Mouse (Mus musculus) liver, embryonic 15.5 days (tissue): ENCODE data around the gene Gm20388. TPM values are rescaled to one million over a fixed set of nuclear protein-coding genes. Genes with fewer than 3 reads are reported as not detected.
A peak's percentile ranks its signal among the peaks of the same experiment; 100 is the strongest.

ENCODE experiments used
- ATAC-seq: fragments of 200-750 bp; cut with Nextera tagmentation; 2 replicates; pipeline ENCODE4 v1.8.0; 2017; ENCODE audit warnings: moderate number of reproducible peaks, mild to moderate bottlenecking, moderate library complexity; ENCODE audit not compliant: insufficient read depth
- H3K27ac ChIP-seq: fragments of 300-500 bp; sonication (generic); replicated peaks from 2 replicates; pipeline ENCODE4 v1.5.1; 2015; ENCODE audit warnings: mild to moderate bottlenecking, inconsistent platforms
- H3K27me3 ChIP-seq: fragments of 300-500 bp; sonication (generic); 2 replicates; pipeline ENCODE4 v1.6.1; 2015; ENCODE audit warnings: mild to moderate bottlenecking, inconsistent platforms
- H3K36me3 ChIP-seq: fragments of 300-500 bp; sonication (generic); replicated peaks from 2 replicates; pipeline ENCODE4 v1.6.1; 2015; ENCODE audit warnings: moderate library complexity, mild to moderate bottlenecking, inconsistent platforms
- H3K4me1 ChIP-seq: fragments of 300-500 bp; sonication (generic); replicated peaks from 2 replicates; pipeline ENCODE4 v1.6.1; 2015; ENCODE audit warnings: inconsistent platforms
- H3K4me2 ChIP-seq: fragments of 300-500 bp; sonication (generic); 2 replicates; pipeline ENCODE4 v1.6.1; 2015; ENCODE audit warnings: moderate library complexity, mild to moderate bottlenecking, inconsistent platforms
- H3K4me3 ChIP-seq: fragments of 300-500 bp; sonication (generic); replicated peaks from 2 replicates; pipeline ENCODE4 v1.5.1; 2015; ENCODE audit warnings: mild to moderate bottlenecking, inconsistent platforms
- H3K9ac ChIP-seq: fragments of 300-500 bp; sonication (generic); 2 replicates; pipeline ENCODE4 v1.6.1; 2015; ENCODE audit warnings: moderate library complexity, mild to moderate bottlenecking, inconsistent platforms
- H3K9me3 ChIP-seq: fragments of 300-500 bp; sonication (generic); replicated peaks from 2 replicates; pipeline ENCODE4 v1.6.1; 2016; ENCODE audit warnings: inconsistent platforms
- WGBS: fragments of 180-500 bp; shearing (Covaris S2); methylation state at CpG from one replicate; pipeline ENCODE4 v1.1.7; 2015; ENCODE audit warnings: mixed read lengths; ENCODE audit not compliant: insufficient replicate concordance; 5-methylcytosine and 5-hydroxymethylcytosine counted together
- polyA plus RNA-seq: library from polyadenylated mRNA; unstranded; fragments of >200 nt; fragmentation: Nextera tagmentation; extraction: Ambion mirVana; gene quantifications from 2 replicates; pipeline ENCODE4 v1.2.1, GENCODE M21; 2015

The Gm20388 gene
- polyA plus RNA-seq, 1 experiment from 2014 or later: not detected

DNA sequence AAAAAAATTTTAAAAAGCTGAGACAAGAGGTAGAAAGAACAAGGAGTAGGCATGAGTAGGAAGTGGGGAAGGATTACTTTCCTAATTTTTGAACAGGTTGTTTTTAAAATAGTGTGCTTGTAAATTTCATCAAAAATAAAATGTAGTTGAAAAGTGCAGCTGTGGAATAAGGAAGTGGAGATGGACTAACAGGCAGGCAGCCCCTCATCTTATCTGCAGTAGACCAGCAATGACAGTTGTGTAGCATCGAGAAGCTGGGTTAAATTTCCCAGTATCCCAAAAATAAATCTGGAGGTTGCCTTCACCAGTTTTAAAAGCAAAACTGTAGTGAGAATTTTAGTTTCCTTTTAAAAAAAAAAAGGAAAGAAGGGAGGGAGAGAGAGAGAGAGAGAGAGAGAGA, 3943.6 kb downstream of the Gm20388 start:
- no peak overlapping the region for H3K4me3 ChIP-seq
- no peaks in the 10 kb centered on the region for H3K9me3 ChIP-seq
- H3K27me3 ChIP-seq: no peaks in the 10 kb centered on the region
- H3K9ac ChIP-seq: no peak overlapping the region
- WGBS: 24% methylated on average over 1 of the region's 1 CpGs
- H3K4me2 ChIP-seq: no peak overlapping the region
- ATAC-seq: no peak
- H3K36me3 ChIP-seq: no peaks in the 10 kb centered on the region
- H3K4me1 ChIP-seq: peaks cover 23% of the 10 kb centered on the region
- no peak overlapping the region for H3K27ac ChIP-seq

DNA sequence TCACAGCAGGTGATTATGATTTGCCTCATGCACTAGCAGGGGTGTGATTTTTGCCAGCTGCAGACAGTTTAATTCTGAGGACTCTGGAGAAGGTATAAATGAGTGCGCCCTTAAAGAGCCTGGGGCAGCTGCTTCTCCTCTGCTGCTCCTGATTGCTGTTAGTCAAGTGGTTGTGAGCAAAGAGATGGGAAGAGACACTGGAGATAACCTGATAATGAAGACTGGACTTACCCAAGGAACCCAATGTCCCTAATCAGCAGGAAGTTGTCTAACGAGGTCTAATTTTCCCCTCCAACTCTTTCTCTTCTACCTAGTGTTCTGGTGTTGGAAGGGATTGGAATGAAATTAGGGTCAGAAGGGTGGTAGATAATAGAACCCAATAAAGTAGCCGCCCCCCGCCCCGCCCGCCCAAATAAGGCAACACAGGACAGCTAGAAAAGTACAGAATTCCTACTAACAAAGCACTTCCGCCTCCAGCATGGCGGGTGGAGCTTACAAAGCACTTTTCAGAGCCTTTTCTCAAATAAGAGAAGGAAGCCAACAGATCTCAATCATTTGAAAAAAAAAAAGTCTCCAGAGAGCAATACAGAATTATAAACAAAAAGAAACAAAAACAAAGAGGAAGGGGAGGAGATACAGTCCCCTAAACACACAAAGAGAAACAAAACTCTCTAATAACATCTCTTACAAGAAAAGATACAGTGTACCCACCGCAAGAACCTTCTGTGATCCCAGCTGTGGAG, 3944.3 kb downstream of the Gm20388 start:
- peaks cover 28% of the 10 kb centered on the region for H3K4me1 ChIP-seq
- ATAC-seq: no peak
- peaks cover 3% of the 10 kb centered on the region for H3K27me3 ChIP-seq
- H3K27ac ChIP-seq: no peak overlapping the region
- no peaks in the 10 kb centered on the region for H3K9me3 ChIP-seq
- no peak overlapping the region for H3K4me3 ChIP-seq
- WGBS: 70% methylated on average over 9 of the region's 9 CpGs
- H3K9ac ChIP-seq: no peak overlapping the region
- H3K4me2 ChIP-seq: no peak overlapping the region
- no peaks in the 10 kb centered on the region for H3K36me3 ChIP-seq

DNA sequence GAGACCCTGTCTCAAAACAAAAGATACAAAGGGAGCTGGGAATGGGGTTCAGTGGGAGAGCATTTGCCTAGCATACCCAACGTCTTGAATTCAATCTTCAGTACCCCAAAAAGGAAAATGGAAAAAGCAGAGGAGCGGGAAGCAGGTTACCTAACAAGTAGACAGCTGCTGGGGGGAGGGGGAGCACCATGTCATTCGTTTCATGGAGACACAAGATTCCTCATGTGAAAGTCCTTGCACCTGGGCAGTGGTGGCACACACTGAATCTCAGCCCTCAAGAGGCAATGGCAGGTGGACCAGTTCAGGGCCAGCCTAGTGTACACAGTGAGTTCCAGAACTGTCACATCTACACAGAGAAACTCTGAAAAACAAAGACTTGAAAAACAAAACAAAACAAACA, 3946.7 kb downstream of the Gm20388 start:
- H3K9me3 ChIP-seq: no peaks in the 10 kb centered on the region
- H3K27me3 ChIP-seq: peaks cover 26% of the 10 kb centered on the region
- peak overlapping the region; percentile 84 for H3K4me3 ChIP-seq
- no peak overlapping the region for H3K9ac ChIP-seq
- 70% methylated on average over 3 of the region's 3 CpGs for WGBS
- no peak for ATAC-seq
- H3K4me2 ChIP-seq: peak overlapping the region; percentile 91
- peaks cover 32% of the 10 kb centered on the region for H3K4me1 ChIP-seq
- no peaks in the 10 kb centered on the region for H3K36me3 ChIP-seq
- no peak overlapping the region for H3K27ac ChIP-seq

DNA sequence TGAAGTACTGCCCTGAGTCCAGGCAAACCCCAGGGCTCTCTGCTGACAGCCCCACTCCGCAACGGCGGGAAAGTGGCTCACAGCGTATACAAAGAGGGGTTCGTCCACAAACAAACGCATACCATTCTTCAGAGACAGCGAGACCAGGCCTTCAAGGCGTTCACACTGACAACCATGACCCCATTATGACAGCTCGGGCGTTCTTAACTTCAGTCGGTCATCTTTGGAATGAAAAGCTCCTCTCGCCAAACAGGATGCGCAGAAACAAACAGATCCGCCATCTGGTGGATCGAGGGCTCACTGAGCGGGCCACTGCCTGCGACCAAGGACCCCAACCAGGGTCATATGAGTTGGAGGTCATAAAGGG, 3947.9 kb downstream of the Gm20388 start:
- H3K27ac ChIP-seq: peak overlapping the region; percentile 91
- no peaks in the 10 kb centered on the region for H3K36me3 ChIP-seq
- WGBS: 1% methylated on average over 17 of the region's 17 CpGs

DNA sequence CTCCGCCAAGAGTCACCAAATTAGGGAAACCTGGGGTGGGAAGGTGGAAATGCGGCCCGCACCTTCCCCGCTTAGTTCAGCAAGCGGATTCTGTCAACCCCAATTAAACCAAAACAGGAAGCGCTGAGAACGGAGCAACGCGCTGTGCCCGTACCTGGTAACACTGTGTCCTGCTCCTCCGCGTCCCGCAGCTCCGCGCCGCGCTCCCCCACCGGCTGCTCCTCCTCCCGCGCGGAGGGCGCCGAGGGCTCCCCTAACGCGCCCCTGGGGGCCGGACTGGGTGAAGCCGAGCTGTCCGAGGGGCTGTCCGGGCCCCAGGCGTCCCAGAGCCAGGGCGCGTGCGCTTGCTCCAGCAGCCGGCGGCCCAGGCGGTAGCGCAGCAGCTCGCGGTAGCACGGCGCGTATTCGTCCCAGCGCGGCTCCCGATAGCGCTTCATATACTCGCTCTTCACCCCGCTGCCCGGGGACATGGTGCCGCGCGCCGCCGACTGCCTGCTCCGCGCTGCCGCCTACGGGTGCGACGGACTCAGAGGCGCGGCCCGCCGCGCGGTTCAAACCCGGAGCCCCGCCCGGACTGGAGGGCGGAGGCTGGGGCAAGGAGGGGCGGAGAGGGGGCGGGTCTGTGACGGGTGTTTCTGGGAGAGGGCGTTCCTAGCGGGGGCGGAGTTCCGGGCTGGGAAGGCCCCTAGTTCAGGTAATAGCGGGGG, 3948.5 kb downstream of the Gm20388 start:
- peak overlapping the region; percentile 91 for H3K4me2 ChIP-seq
- peaks cover 42% of the 10 kb centered on the region for H3K27me3 ChIP-seq
- H3K9me3 ChIP-seq: no peaks in the 10 kb centered on the region
- peaks cover 32% of the 10 kb centered on the region for H3K4me1 ChIP-seq
- H3K4me3 ChIP-seq: peak overlapping the region; percentile 84
- H3K27ac ChIP-seq: peak overlapping the region; percentile 91
- peak; percentile 97 for ATAC-seq
- WGBS: under 1% methylated on average over 79 of the region's 79 CpGs
- H3K36me3 ChIP-seq: no peaks in the 10 kb centered on the region
- peak overlapping the region; percentile 92 for H3K9ac ChIP-seq

More for the DNA sequence above, 3947.9 kb downstream of the Gm20388 start:
- Histone ChIP-seq H3K9ac (peak overlapping the region; percentile 92), H3K4me3 (peak overlapping the region; percentile 84), H3K27me3 (peaks cover 38% of the 10 kb centered on the region), H3K4me2 (peak overlapping the region; percentile 91), H3K4me1 (peaks cover 32% of the 10 kb centered on the region), H3K9me3 (no peaks in the 10 kb centered on the region)
- ATAC-seq: peak; percentile 5

DNA sequence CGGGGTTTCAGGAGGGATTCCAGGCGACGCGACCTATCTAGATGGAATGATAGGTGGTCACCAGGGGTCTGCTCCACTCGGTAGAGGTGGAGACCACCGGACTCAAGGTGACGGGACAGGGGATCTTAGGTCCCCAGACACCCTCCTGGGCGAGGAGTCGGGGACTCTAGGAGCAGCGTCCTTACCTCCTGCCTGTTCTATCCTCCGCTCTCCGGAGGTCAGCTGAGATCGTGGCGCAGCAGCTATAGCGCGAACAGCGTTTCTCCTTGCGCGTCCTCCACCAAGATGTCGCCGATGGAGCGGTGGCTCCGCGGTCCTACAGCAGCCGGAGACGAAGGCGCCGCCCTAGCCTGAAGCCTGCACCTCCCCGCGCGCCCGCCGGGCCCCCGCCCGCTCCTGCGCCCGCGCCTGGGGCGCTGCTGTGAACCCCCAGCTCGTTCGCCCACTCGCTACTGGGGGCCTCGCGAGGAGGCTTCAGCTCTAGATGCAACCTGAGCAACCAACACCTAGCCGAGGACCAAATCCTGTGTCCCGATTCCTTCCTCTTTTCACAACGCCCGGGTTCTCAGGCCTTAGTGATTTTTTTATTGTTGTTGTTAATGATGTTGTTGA, 3949.1 kb downstream of the Gm20388 start, which contains the start of gene Ccsap:
TSS of gene Ccsap (minus strand) at position 562 of the 612 bp plus-strand sequence.
- ATAC-seq: peak; percentile 65
- 1% methylated on average over 48 of the region's 48 CpGs for WGBS
- H3K4me2 ChIP-seq: peak within 1 kb of the TSS; percentile 91
- peak within 1 kb of the TSS; percentile 91 for H3K27ac ChIP-seq
- peak within 1 kb of the TSS; percentile 84 for H3K4me3 ChIP-seq
- no peaks in the 10 kb centered on the region for H3K36me3 ChIP-seq
- no peaks in the 10 kb centered on the region for H3K9me3 ChIP-seq
- H3K4me1 ChIP-seq: peaks cover 29% of the 10 kb centered on the region
- peak within 1 kb of the TSS; percentile 92 for H3K9ac ChIP-seq
- peaks cover 48% of the 10 kb centered on the region for H3K27me3 ChIP-seq

DNA sequence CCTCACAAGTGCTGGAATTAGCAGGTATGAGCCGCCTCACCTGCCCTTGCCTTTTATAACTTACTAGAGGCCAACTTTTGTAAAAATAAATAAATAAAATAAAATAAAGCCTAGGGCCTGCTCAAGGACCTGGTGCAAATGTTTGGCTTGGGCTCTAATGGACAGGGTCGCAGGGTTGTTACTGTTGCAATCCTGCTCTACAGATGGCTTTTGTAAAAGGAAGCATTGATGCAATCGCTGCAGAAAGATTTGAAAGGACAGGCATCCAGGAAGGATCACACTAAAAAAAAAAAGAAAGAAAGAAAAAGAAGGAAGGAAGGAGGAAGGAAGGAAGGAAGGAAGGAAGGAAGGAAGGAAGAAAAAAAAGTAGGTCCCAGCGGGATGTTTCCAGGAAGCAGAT, 3949.7 kb downstream of the Gm20388 start:
- Histone ChIP-seq H3K27me3 (peaks cover 53% of the 10 kb centered on the region), H3K4me2 (peak overlapping the region; percentile 91), H3K36me3 (no peaks in the 10 kb centered on the region), H3K27ac (no peak overlapping the region), H3K9ac (no peak overlapping the region), H3K9me3 (no peaks in the 10 kb centered on the region), H3K4me1 (peaks cover 25% of the 10 kb centered on the region), H3K4me3 (peak overlapping the region; percentile 84)
- ATAC-seq: no peak
- WGBS: 56% methylated on average over 4 of the region's 4 CpGs

DNA sequence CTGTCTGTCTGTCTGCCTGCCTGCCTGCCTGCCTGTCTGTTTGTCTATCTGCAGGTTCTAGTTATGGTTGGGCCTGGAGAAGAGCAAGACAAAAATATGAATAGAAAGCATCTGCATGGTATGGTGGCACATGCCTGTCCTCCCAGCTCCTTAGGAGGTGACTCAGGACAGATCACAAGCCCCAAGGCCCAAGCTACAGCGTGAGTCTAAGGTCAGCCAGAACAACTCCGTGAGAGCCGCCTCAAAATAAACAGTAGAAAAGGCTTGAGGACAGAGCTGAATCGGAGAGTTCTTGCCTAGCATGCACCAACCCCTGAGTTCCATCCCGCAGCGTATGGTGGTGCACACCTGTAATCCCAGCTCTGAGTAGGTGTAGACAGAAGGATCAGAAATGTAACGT, 3955.1 kb downstream of the Gm20388 start:
- no peaks in the 10 kb centered on the region for H3K9me3 ChIP-seq
- H3K4me3 ChIP-seq: no peak overlapping the region
- WGBS: 61% methylated on average over 7 of the region's 7 CpGs
- H3K4me1 ChIP-seq: no peaks in the 10 kb centered on the region
- no peak for ATAC-seq
- no peak overlapping the region for H3K27ac ChIP-seq
- H3K27me3 ChIP-seq: peaks cover 55% of the 10 kb centered on the region
- no peak overlapping the region for H3K9ac ChIP-seq
- no peaks in the 10 kb centered on the region for H3K36me3 ChIP-seq
- H3K4me2 ChIP-seq: no peak overlapping the region

DNA sequence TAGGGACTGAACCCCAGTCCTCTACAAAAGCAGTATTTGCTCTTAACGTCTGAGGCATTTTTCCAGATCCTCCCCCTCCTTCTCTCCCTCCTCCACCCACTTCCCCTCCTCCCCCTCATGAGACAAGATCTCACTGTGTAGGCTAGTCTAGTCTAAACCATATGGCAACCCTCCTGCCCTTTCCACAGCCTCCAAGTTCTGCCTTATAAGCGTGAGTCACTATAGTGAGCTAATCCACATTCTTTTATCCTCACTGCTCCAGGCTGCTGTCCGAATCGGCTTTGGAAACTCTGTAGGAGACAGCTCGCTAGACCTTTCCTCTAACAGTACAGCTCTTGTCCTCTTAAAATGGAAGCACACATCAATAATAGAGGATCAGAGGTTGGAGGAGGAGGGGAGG, 3956.3 kb downstream of the Gm20388 start:
- H3K27me3 ChIP-seq: peaks cover 45% of the 10 kb centered on the region
- H3K4me1 ChIP-seq: no peaks in the 10 kb centered on the region
- H3K4me2 ChIP-seq: no peak overlapping the region
- no peaks in the 10 kb centered on the region for H3K36me3 ChIP-seq
- H3K27ac ChIP-seq: no peak overlapping the region
- 39% methylated on average over 5 of the region's 5 CpGs for WGBS
- no peak for ATAC-seq
- H3K9me3 ChIP-seq: no peaks in the 10 kb centered on the region
- no peak overlapping the region for H3K9ac ChIP-seq
- H3K4me3 ChIP-seq: no peak overlapping the region

DNA sequence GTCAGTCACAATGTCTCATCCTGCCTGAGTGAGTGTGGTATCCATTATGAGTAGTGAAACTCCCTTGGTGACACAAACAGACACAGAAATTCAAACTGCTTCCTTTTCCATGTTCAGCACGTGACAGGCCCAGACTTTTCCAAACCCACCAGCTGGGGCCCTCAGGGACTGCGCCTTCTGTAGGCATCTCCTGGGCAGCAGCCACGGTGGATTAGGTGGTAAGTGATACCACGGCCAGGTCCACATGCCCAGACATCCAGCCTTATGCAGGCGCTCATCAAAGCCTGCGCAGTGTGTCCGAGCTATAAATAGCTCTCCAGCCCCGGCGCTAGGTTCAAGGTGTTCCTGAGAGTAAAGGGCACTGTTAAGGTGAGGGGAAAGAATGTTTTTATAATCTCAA, 3961.4 kb downstream of the Gm20388 start:
- Histone ChIP-seq H3K27me3 (0 out of 2 replicates have a peak, but pooled peaks cover 3% of the 10 kb centered on the region), H3K4me3 (no peak overlapping the region)
- 69% methylated on average over 9 of the region's 9 CpGs for WGBS

DNA sequence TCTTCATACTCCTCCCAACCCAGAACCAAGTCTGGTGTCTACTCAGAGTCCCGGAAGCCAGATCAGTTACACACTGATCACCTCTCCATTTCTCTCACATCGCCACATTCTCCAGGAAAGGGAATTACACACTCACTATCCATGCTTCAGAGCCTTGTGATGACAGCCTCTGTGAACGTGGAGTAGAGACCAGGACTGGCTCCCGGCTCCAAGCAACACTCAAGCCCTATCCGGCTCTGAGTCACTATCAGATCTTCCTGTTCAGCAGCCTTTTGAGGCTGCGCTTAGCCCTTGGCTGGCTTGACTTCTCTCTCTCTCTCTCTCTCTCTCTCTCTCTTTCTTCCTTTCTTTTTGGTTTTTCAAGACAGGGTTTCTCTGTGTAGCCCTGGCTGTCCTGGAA, 3962.7 kb downstream of the Gm20388 start:
- WGBS: 62% methylated on average over 6 of the region's 6 CpGs
- H3K9me3 ChIP-seq: no peaks in the 10 kb centered on the region

More for the DNA sequence above, 3961.4 kb downstream of the Gm20388 start:
- ATAC-seq: no peak
- Histone ChIP-seq H3K36me3 (no peaks in the 10 kb centered on the region), H3K9me3 (no peaks in the 10 kb centered on the region), H3K27ac (no peak overlapping the region), H3K4me1 (no peaks in the 10 kb centered on the region), H3K4me2 (no peak overlapping the region), H3K9ac (no peak overlapping the region)

More for the DNA sequence above, 3962.7 kb downstream of the Gm20388 start:
- H3K4me1 ChIP-seq: no peaks in the 10 kb centered on the region
- no peak for ATAC-seq
- H3K4me3 ChIP-seq: no peak overlapping the region
- H3K27ac ChIP-seq: no peak overlapping the region
- H3K9ac ChIP-seq: no peak overlapping the region
- no peak overlapping the region for H3K4me2 ChIP-seq
- no peaks in the 10 kb centered on the region; the same call in 1 of the 2 replicates for H3K27me3 ChIP-seq
- H3K36me3 ChIP-seq: no peaks in the 10 kb centered on the region
